Mouse (Mus musculus) spleen, embryonic (tissue): ENCODE measurements around the gene Hivep3.

Experiments used
- CTCF ChIA-PET: fragments of 350-600 bp; sonication (Branson Sonifier 250); formaldehyde crosslinking; loops from one replicate; lab custom pipeline; 2022; lab: Charles Lee

Gene Hivep3

DNA sequence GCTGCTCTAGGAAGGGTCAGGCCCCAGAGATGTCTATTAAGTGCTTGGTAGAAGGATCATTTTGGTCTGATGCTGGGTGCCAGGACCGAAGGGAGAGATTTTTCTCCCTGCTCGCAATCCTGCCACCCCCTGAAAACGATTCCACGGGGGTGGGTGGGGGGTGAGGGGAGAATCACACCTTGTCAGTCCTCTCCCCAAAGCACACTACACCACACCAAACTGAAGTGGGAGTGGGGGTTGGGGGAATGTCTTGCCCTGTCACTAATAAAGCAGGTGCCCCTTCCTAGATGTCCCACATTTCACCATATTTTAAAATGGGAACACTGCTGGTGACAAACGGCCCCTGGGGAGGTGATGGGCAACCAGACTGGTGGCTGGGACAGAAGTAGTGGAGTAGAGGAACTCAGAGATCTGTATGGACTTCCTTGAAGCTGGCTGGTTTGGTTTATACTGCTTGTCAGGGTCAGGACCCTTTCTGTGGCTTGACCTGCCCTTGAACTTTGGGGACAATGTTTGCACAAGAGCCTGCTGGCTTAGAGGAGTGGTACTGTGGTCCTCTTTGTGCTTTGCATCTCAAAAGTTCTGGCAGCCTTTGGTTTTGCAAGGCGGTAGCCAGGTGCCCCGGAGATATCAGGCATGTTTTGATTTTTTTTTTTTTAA is 81.7 kb downstream of the Hivep3 start:
- CTCF ChIA-PET = no interaction called here

DNA sequence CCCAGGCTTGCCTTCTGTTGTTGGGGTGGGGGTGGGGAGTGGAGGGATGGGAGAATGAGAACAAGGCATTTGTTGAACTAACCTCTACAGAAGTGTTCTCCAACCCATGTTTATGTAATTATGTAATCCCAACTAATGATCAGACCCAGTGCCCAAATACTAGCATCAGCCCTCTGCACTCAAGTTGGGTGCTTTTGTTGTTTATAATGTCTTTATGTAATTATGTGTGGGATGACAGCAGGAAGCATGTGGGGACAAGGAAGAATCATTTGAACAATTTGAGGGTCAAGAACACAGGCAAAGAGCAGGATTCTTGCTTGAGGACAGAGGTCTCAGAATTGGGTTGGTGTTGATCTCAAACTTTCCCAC is 82.2 kb downstream of the Hivep3 start:
- CTCF ChIA-PET = no interaction called here

GRCm38 (mm10) chr4:119816620-119817356 is 83.2 kb downstream of the Hivep3 start:
- CTCF ChIA-PET = no interaction called here

DNA sequence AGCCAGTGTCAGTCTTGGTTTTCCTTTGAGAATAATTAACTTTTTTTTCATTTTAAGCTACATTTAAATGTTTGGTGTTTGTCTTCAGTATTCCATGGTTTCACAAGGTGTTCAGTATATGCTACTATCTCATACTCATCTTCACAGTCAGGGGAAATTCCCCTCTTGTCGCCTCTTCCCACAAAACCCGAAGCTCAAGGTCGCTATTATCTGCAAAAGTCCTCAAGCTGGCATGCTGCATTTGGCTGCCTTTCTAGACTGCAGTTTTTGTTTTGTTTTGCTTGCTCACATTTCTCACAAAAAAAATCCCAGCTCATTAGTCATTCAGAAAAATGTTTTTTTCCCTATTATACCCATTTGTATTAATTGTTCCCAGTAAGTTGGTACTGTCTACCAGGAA is 92.4 kb downstream of the Hivep3 start:
- CTCF ChIA-PET = no interaction called here

- CTCF ChIA-PET = no interaction called here
Observed at GRCm38 (mm10) chr4:119828386-119828785, 94.8 kb downstream of the Hivep3 start.

- CTCF ChIA-PET = no interaction called here
Observed at GRCm38 (mm10) chr4:119828996-119829395, 95.4 kb downstream of the Hivep3 start.

- CTCF ChIA-PET = no interaction called here
Observed at GRCm38 (mm10) chr4:119833333-119833732, 99.7 kb downstream of the Hivep3 start.

- CTCF ChIA-PET = no interaction called here
Observed at GRCm38 (mm10) chr4:119833884-119834283, 100.3 kb downstream of the Hivep3 start.

DNA sequence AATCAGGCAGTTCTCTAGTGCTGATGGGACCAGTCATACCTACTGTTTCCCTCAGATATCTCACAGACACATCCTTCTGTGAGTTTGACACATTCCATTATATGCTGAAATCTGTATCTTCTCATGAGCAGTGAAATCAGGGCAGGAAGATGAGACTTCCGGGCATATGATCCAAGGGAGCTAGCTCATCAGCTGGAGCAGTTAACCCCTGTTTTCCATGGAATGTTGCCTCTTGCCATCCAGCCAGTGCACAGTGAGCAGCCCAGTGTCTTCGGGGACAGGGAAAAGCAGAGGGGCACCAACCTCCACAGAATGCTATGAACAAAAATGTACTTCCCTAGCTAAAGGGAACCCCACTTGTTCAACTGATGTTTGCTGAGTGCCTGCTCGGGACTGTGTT is 102.6 kb downstream of the Hivep3 start:
- CTCF ChIA-PET = interaction anchor here (0.7 kb wide), 1 partner anchor 218 kb away, joined by 3 read pairs; no protein-coding TSS in a partner anchor

GRCm38 (mm10) chr4:119837505-119838065 is 104.0 kb downstream of the Hivep3 start:
- CTCF ChIA-PET = no interaction called here

DNA sequence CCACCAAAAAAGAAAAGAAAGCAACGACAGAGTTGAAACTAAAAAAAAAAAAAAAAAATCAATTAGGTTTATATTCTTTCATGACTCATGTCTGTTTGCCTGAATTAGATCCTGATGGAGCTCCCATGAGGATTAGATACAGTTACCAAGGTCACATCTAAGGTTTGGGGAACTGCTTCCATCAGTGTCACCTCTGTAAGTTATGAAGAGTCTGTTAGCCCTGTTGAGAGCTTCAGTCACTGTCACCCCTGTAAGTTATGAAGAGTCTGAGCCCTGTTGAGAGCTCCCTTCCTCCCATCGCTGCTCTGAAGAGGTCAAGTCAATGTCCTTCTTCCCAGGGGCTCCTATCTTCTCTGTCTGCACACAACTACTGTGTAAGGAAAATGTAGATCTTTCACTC is 104.7 kb downstream of the Hivep3 start:
- CTCF ChIA-PET = no interaction called here

DNA sequence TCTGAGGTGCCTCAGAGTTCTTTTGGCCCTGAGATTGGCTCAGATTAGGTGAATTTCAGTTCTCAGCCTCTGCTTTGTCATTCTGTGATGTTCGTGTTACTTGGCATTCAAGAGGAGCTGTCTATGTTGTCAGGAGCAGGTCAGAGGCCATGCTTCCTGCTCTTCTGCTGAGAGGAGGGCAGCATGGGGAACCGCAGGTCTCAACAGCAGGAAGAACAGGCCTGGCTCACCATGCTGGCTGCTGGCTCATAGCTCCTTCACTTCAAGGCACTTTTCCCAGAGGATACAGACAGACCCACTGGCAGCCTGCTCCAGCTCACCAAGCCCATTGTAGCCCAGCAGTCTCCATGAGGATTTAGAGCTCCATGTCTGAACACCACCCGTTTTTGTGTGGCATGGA is 109.7 kb downstream of the Hivep3 start:
- CTCF ChIA-PET = no interaction called here

GRCm38 (mm10) chr4:119844267-119844666 is 110.7 kb downstream of the Hivep3 start:
- CTCF ChIA-PET = no interaction called here

- CTCF ChIA-PET = no interaction called here
Observed at GRCm38 (mm10) chr4:119845596-119846161, 112.1 kb downstream of the Hivep3 start.

DNA sequence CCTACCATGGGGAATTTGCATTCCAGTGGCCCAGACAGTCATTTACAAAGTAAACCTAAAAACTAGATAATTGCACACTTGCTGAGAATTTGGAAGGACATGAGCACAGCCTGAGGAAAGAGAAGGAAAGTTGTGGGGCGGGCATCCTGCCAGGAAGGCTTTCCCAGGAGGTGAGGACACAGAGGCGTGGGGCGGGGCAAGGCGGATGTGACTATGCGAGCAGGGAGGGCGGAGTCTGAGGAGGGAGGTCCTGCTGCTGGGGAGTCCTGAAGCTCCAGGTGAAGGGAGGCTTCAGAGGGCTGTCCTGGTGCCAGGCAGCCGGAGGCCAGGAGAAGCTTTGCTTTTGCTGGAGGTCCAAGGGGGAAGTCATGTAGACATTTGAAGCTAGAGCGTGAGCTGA is 118.9 kb downstream of the Hivep3 start:
- CTCF ChIA-PET = no interaction called here

DNA sequence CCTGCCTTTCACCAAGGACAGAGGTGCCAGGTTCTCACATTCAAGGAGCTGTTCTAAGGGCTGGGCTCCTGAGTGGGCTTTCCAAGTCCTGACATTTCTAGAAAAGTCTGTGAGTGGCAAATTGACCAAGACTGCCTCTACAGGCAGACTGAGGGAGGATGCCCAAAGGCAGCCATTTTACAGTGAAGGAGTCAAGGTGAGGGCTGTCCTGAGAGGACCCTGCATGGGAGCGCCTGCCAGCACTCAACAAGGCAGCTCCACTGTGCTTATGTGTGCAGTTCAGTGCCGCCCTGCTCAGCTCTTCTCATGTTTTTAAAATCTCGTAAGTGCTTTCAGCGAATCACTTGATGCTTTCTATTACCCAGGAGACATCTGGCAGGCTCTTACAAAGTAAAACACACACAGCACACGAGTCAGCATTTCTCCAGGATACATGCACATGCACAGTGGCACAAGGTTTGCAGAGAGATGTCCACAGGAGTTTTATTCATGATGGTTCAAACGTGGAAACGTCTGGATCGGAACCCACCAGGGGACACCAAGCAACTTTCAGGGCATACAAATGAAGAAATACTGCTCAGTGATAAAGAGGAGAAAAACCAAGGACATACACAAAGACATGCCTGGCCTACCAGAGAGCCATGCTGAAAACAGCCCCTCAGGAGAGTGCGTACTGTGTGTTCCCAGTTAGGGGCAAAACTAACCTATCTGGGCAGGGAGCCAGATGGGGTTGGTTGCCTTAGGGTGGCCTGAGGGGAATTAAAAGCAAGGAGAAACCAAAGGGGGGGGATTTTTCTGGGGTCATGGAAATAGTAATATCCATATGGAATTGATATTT is 120.9 kb downstream of the Hivep3 start:
- CTCF ChIA-PET = no interaction called here

GRCm38 (mm10) chr4:119859454-119859853 is 125.9 kb downstream of the Hivep3 start:
- CTCF ChIA-PET = no interaction called here

DNA sequence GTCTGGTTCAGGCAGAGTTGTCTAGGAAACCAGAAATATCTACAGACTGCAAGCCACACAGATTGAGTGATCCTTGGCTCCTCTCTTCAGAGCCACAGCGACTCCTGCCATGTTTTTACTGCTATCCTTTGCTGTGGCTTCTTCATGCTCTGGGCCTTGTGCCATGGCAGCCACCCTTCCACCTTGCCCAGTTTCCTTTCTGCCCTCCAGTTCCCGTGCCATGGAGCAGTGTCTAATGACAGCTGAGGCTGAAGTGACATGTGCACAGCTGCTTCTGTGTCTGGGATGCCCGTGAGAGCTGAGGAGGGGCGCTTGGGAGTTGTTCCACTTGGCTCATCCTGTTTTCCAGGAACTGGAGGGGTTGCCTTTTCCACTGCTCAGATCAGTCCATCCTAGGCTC is 127.4 kb downstream of the Hivep3 start:
- CTCF ChIA-PET = no interaction called here

GRCm38 (mm10) chr4:119865827-119866455 is 132.4 kb downstream of the Hivep3 start:
- CTCF ChIA-PET = no interaction called here

- CTCF ChIA-PET = no interaction called here
Observed at GRCm38 (mm10) chr4:119867132-119867531, 133.5 kb downstream of the Hivep3 start.

DNA sequence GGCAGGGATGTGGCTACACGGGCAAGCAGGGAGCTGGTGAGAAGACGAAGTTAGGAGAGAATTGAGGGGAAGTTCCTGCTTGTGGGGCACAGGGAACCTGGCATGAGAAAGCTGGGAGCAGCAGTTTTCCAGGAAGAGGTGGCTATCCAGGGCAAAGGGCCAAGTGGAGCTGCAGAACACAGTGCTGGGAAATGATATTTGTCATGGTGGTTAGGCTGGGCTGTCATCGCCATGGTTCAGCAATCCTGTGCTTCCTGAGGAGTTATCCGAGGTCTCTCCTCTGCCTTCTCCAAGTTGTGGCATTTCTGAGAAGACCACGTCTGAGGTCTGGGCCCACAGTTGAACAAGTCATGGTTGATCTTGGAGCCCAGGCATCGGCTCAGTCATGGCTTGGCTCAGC is 136.8 kb downstream of the Hivep3 start:
- CTCF ChIA-PET = no interaction called here
